Mouse (Mus musculus) spleen, embryonic (tissue): ENCODE results near the gene Fam219a.

ENCODE experiments used
- CTCF ChIA-PET: fragments of 350-600 bp; sonication (Branson Sonifier 250); formaldehyde crosslinking; loops from one replicate; lab custom pipeline; 2022; lab: Charles Lee

Fam219a gene

DNA sequence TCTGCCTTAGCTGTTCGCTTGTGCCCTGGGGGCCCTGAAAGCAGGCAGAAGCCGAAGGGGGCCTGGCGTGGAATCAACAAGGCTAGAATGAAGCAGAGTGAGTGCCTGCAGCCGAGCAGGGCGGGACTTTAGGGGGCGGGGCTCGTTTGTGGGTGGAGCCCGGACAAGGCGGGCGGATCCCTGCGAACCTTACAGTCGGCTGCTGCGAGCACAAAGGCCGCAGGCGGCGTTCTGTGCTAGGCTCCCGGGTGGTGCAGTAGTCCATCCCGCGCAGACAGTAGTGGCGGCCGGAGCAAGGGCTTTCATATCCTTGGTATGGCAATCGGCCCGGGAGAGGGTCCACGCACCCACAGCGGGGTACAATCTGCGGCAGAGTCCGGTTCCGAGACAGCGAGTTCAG lies 62.4 kb downstream of the Fam219a start:
- CTCF ChIA-PET = no interaction called here

DNA sequence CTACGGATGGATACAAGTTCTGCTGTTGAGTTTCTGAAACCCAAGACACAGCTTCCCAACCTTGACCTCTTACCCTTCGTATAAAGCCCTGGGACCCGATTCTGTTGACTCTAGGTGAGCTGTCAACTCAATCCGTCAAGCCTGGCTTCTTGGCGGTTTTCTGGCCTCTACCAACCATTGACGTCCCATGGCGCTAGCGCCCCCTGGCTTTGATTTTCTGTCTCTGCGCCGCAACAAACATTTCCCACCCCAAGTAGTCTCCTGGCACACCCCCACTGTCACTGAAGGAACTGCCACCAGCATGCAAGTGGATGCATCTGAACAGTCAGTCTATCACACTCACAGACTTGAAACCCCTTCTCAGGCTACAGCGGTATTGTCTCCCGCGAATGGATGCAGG lies 63.2 kb downstream of the Fam219a start:
- CTCF ChIA-PET = no interaction called here

DNA sequence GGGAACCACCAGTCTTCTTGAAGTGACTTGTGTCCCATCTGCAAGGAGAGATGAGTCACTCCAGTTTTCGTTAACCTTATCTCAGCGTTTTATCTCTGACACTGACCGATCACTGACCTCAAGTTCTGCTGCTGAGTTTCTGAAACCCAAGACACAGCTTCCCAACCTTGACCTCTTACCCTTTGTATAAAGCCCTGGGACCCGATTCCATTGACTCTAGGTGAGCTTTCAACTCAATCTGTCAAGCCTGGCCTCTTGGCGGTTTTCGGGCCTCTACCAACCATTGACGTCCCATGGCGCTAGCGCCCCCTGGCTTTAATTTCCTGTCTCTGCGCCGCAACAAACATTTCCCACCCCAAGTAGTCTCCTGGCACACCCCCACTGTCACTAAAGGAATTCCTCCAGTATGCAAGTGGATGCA lies 64.2 kb downstream of the Fam219a start:
- CTCF ChIA-PET = no interaction called here

DNA sequence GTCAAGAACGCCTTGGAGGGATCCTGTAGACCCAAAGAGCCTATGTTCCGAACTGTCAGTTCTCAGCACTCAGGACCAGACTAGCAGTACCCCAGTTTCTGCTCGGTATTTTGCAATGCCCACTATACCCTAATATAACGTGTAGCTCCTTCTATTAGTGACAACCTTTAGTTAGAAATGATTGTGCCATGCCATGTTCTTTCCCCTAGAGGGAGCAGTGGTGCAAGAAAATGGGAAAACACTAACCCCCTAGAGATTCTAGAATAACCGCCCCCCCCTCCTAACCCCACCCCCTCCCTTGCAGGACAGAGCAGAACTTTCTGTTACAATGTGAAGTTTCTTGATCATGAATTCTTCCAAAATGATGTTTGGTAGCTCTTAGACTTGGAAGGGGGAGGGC lies 65.0 kb downstream of the Fam219a start:
- CTCF ChIA-PET = interaction anchor here (0.7 kb wide), 1 partner anchor 13 kb away, joined by 4 read pairs; no protein-coding TSS in a partner anchor

DNA sequence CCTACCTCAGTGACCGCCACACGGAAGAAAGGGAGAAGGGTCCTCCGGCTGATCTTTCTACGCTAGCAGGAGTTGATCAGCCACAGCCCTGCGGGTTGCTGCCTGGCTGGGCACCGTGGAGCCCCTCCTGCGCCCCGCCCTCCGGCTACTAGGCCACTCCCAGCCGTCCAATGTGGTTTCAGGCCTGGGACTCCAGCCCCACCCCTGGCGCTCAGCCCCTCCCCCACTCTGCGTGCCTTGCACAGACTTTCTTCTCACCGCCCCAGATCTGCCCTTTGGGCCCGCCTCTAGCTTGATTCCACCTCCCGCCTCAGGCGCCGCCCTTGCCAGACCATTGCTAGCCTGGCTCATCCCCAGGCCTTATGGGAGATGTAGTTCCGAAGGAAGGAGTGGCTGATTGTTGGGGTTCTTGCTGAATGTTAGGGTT lies 66.3 kb downstream of the Fam219a start, which contains the start of gene AI464131:
AI464131 (minus strand) TSS at position 91 of the 427 bp plus-strand sequence.
- CTCF ChIA-PET = no interaction called here

DNA sequence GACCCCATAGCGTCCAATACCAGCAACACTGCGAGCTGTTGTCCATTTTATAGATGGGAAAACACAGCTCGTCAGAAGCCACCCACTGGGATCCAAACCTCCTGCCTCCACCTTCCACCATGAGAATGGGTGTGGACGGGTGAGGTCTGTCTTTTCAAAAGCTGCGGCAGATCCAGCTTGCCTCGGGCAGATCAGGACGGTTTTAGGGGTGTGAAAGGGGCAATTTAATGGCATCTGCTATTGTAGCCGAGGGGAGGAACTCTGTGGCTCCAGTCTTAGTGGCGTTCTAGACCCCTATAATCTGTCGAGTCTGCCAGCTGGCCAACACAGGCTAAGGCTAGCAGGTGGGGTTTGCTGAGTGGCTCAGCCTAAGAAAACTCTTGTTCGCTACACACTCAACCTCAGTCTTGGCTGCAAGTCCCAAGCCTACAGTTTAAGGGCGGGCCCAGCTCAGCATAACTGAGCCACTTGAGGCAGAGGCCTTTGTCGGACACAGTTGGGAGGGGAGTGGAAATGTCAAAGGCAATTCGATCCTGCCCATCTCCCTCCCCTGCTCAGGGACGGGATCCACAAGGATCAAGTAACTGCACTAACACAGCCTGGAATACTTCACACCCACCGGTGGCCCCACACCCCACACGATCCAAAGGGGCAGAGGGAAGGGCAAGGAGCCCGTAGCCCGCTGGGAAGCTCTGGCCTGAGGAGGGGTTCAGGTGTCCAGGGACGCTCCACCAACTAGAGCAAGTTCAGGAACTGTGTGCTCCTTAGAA lies 67.0 kb downstream of the Fam219a start:
- CTCF ChIA-PET = no interaction called here

DNA sequence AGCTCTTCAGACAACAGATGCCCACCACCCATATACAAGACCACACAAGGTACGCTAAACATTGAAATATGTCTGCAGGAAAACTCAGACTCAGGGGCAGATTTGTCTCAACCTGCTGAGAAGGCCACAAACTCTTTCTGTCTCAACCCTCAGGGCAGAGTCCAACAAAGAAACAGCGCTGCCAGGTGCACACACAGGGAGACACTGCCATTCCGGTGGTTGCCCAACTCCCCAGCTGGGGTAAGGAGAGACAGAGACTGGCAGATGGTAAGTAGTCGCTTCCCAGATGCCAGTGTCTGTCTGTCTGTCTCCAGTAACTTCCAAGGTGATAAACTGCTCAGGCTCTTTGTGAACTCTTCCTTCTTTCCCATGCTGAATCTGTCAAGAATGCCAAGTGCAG lies 68.6 kb downstream of the Fam219a start:
- CTCF ChIA-PET = no interaction called here

DNA sequence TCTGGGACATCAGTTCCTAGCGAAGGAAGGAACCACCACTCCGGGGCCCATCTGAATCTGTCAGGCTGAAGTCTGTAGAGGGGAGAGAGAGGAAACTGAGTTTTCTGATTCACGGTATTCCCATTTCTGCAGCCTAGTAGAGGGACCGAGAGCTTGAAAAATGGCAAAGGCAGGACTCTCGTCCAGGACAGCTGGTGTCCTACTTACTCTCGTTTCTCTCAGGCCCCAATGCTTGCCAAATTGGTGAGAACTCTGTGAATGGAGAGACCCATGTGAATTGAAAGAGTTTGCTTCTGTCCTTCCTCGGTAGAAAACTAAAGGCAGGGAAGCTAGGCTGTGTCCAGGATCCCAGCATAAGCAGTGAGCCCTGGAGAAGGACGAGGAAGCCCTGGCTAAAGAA lies 69.7 kb downstream of the Fam219a start:
- CTCF ChIA-PET = no interaction called here

DNA sequence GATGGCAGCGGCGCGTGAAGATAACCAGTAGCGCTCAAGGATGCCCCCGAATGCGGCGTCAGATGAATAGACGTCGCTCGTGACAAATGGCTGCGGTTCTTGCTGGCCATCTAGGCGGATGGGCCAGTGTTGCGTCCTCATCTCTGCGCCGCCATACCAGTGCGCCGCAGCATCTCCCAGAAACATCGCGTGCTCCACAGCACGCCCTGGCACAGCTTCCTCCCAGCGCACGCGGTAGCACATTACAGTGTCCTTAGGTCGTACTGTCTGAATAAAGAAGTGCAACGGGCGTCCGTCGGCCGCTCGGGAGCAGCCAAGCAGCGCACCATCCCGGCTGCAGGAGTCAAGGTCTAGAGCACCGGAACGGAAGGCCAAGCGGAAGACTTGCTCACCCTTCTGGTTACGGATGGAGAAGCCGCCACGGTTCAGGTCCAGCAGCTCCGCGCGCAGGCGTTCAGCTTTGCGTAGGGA lies 70.4 kb downstream of the Fam219a start:
- CTCF ChIA-PET = no interaction called here

DNA sequence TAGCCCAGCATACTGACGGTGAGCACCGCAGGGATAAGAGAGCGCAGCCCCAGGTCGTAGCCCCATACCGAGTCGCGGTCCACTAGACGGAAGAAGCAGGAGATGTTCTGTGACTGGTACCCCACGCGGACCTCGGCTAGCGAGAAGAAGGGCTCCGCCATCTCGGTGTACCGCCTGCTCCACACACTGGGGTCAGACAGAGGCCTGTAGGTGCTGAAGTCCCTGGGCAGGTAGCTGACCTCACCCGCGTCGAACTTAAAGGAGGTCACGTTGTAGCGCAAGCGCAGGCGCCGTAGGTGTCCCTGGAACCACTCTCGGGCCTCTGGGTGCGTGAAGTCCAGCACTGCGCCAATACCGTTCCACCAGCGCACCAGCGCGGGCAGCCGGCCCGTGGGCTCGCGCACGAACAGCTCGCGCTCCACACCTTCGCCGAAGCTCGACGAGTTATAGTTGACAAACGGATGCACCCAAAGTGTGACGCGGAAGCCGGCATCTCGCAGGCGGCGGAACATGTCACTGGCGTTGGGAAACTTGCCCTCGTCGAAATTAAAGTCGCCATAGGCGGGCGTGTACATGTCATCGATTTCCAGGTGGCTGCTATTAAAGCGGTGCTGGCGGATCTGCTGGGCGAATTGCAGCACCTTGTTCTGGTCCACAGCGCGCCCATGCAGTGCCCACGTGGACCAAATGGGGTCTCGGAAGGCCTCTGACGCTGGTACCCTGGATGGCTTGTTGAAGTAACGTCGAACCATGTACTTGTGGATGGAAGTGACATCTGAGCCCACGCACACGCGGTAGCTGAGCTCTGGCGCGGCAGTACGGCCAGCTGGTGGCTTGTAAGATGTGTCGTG lies 71.1 kb downstream of the Fam219a start:
- CTCF ChIA-PET = no interaction called here

DNA sequence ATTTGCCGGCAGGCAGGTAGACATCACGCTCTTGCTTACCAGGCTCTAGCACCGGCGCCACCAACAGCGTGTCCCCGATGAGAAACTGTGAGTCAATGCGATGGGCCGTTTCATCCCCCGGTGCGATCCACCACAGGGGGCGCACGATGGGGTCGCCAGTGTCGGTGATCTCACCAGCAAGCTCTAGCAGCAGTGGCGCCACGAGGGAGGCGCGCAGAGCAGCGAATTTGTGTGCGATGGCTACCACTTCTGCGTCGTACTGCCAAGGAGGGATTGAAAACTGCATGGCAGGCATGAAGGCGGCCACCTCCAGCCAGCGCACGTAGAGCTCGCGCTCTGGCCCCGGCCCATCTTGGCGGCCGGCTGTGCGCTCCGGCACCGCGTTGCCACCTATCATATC lies 71.8 kb downstream of the Fam219a start:
- CTCF ChIA-PET = no interaction called here

DNA sequence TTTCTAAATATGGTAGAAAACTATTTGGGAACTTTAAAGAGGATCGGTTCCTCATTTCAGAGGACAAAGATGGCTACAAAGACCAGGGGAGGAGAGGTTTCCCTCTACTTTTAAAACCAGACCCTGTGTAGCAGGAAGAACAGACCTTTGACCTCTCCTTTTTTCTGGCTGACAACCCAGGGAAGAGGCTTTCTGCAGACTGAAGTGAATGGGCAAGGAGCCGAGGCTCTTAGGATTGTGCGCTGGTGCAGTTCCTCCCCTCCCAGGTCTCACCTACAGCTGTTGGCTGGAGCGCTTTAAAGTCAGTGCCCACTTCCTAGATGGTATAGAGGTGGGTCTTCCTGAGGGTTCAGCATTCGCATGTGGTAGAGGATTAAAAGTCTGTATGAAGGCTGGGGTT lies 72.3 kb downstream of the Fam219a start:
- CTCF ChIA-PET = no interaction called here

DNA sequence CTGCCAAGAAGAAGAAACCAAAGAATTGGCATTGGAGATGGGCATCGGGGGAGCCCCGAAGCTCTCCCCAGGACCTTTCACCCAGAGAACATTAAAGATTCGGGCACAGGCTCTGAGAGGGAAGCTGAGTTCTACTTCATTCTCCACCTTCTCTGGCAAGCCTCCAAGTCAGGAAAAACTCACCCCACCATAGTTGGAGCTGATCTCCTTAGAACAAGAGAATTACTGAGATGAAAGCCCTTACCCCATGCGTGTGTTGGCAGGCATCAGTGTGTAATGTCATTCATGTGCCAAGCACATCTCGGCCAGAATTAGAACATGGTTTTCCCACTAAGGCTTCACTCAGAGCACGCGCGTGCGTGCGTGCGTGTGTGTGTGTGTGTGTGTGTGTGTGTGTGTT lies 73.5 kb downstream of the Fam219a start:
- CTCF ChIA-PET = no interaction called here

DNA sequence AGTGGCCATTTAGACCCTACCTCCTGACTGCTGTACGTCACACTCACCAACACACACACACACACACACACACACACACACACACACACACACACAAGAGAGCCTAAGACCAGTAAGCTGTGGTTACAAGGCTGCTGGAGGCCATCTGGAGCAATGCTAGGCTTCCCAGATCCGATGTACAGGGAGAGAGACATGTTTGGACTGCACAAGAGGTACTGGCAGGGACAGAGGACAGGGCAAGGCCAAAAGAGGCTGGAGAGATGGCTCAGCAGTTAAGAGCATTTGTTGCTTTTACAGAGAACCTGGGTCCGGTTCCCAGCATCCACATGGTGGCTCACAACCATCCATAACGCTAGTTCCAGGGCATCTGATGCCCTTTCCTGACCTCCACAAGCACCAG lies 74.3 kb downstream of the Fam219a start:
- CTCF ChIA-PET = no interaction called here

DNA sequence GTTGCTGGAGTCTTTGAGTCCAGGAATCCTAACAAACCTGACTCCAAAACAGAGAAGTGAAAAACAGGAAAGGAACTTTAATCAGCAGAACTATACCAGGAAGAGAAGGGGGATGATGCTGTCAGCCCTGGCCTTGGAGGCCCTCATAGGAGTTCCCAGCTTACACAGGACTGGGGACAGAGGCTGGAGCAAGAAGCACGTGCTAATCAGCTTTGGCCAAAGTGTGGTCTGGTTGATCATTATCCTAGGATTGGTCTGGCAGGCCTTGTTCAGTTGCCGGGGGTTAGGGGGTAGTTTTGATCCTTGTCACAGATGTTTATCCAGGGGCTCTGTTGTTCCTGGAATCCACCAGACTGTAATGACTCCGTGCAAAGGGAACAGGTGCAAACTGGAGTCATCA lies 75.0 kb downstream of the Fam219a start:
- CTCF ChIA-PET = no interaction called here

DNA sequence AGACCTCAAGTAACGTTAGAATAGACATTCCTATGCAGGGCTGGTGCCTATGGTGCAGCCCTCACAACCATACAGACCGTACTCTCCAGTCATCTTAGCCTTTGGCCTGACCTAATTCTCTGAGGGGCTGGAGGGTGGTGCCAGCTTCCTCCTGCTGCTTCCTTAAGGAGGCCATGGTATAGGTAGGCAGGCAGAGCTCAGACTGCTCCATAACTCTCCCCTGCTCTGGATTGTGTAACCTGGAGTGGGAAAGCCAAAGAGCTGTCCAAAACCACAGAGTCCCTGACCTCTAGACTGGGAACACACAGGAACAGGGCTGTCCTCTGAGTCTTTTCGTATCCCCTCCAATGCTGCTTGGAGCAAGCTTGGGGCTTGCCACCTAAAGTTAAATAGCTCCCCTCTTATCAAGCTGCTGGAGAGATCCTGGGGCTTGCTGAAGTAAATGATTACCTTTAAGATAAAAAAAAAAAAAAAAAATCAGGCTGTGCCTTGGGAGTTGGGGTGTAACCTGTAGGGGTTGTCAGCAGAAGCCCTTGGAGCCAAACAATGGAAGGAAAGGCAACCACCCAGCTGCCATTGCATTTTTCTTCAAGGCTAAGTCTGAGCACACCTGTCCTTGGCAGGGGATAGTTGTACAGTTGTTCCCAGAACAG lies 75.7 kb downstream of the Fam219a start:
- CTCF ChIA-PET = no interaction called here

DNA sequence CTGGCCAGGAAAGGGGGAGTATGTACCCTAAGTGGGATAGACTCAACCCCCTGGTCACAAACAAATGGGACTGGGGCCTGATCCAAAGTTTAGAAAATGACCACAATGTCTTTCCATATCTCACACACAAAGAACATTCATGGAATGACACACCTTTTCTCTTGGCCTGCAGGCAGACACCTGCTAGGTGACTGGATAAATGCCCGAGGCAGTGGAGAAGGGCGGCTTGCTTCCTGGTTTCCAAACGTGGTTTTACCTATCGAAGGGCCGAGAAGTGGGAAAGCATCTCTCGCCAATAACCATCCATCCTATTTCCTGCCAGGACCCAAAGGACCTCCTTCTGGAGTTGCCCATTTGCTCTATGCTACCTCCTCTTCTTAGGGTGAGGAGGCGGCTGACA lies 76.4 kb downstream of the Fam219a start:
- CTCF ChIA-PET = no interaction called here

DNA sequence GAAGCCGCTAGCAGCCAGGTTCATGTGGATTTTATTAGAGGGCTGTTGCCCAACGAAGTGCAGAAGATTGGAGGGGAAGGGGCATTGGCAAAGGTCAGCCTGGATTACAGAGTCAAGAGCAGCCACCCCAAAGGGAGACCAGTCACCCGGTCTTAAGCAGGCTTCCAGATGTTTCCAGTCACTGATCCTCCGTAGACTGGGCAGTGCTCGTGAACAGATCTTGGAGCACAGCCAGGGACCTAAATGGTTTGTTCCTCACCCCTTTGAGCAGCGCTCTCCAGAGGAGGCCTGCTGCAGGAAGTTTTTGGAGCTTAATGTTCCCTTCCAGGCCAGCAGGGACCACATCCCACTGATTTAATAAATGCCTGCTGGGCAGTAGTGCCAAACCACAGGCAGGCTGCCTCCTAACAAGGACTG lies 87.7 kb downstream of the Fam219a start:
- CTCF ChIA-PET = no interaction called here

DNA sequence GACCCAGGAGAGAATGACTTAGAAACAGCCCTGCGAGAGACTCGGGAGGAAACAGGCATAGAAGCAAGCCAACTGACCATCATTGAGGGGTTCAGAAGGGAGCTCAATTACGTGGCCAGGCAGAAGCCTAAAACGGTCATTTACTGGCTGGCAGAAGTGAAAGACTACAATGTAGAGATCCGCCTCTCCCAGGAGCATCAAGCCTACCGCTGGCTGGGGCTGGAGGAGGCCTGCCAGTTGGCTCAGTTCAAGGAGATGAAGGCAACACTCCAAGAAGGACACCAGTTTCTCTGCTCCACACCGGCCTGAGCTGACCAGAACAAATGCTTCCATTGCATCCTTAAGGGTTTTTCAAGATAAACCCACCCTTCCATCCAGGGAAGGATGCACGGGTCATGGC lies 89.1 kb downstream of the Fam219a start:
- CTCF ChIA-PET = no interaction called here

DNA sequence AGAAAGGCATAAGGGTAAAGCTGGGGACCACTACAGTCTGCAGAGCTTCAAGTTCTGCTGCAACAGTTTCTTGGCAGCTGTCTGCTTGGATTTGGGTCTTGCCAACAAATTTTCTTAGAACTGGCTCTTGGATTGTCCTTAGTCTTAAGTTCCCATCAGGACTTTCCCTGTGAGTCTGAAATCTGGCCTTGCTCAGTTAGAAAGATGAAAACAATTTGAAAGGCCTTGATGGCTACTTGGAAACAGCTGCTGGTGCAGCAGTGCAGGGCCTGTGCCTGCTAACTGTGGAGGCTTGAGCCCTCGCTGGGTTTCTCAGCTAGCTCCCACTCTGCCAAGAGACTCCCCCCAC lies 89.9 kb downstream of the Fam219a start:
- CTCF ChIA-PET = no interaction called here

DNA sequence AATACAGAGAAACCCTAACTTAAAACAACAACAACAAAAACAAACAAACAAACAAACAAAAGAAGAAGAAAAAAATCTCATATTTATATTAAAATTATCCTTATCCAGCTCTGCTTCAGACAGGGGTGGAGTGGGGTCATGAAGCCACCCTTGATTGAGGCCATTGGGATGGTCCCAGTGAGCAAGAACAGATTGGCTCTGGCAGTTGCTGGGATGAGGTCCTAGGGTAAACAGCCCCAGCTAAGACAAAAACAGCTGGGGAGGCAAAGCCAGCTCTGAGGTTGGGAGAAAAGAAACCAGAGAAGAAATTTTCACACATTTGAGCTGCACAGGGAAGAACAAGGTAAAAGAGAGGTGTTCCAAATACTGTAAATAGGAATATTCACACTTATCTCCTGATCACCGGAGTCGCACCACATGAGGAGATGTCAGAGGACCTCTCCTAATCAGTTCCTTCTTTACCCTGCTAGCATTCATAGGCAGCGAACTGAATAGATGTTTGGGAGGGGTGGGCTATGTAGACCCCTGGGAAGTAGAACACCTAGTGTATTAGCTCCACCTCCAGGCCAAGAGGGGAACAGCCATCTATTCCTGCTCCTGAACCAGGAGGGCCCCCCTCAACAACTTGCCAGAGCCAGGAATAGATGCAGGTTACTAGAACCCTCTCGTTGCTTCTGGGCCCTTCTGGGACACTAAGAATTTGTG lies 90.4 kb downstream of the Fam219a start:
- CTCF ChIA-PET = no interaction called here
